ENCODE assay signal across 10 mouse cellular contexts in genomic region chr2:24416668-24417067, GRCm38 (mm10). TPM values are rescaled to one million over a fixed set of nuclear protein-coding genes. Genes with fewer than 3 reads are reported as not detected.
DNase-seq lines count a peak whose midpoint lies in the region; ATAC-seq lines count a peak whose summit lies in the region.
"Had no signal": no experiment of that assay in that cellular context is flagged by ENCODE, and none has a peak within 500 bp of the region (broad histone marks: within the 10 kb centered on the region; RNA-seq: fewer than 3 reads in every experiment).

No protein-coding gene starts in this region.

- H3K4me3 ChIP-seq in midbrain, embryonic 13.5 days (replicated peaks) = no peak overlapping the region
- H3K4me3 ChIP-seq: megakaryocyte, embryonic 14.5 days had no signal

- H3K27ac ChIP-seq in midbrain, embryonic 13.5 days = peak overlapping the region; percentile 41; the same call in 1 of the 2 replicates

- H3K4me1 ChIP-seq in midbrain, embryonic 13.5 days (replicated peaks) = peaks cover 21% of the 10 kb centered on the region

- DNase-seq in adrenal gland, postnatal 14 days = peak; percentile 27
- DNase-seq in adrenal gland, postnatal 4 days (ENCODE audit: low spot score in 2 of 2) = no peak
- DNase-seq in 3134 (ENCODE audit: extremely low read depth, insufficient read length, low spot score) (peak; percentile 44), adipocyte (ENCODE audit: low spot score) (no peak)
- peak; percentile 56 for DNase-seq in kidney, adult 11 months
- DNase-seq in urinary bladder, postnatal 25 days (ENCODE audit: low spot score) = no peak
- DNase-seq in urinary bladder, postnatal 14 days (ENCODE audit: low spot score) = no peak

- H3K36me3 ChIP-seq in midbrain, embryonic 13.5 days = no peaks in the 10 kb centered on the region

- H3K9ac ChIP-seq in midbrain, embryonic 13.5 days (replicated peaks) = no peak overlapping the region; the same call in 1 of the 2 replicates

- no peak overlapping the region for H3K4me2 ChIP-seq in midbrain, embryonic 13.5 days (replicated peaks)

- WGBS in midbrain, embryonic 13.5 days = 3% methylated on average over 9 of the region's 9 CpGs

- no peaks in the 10 kb centered on the region for H3K9me3 ChIP-seq in midbrain, embryonic 13.5 days
- H3K9me3 ChIP-seq: megakaryocyte, embryonic 14.5 days had no signal

- H3K27me3 ChIP-seq in midbrain, embryonic 13.5 days = peaks cover 13% of the 10 kb centered on the region

- ATAC-seq in midbrain, embryonic 13.5 days = peak; percentile 80

RNA-seq across cellular contexts. Expression of gene Psd4, which starts 49.3 kb away (rescaled TPM):
- total RNA-seq in adrenal gland, postnatal 14 days (2021) = 3.7 and 7.9 TPM in 2 replicates
- total RNA-seq in adrenal gland, postnatal 4 days (2021) = 1 to 10 TPM; 1.6 to 3.1 TPM
- 0.28 and 0.37 TPM in 2 replicates for polyA plus RNA-seq in midbrain, embryonic 13.5 days (2015; fragmentation: Nextera tagmentation; extraction: Ambion mirVana)

RNA-seq across cellular contexts. Expression of gene Pax8, which starts 58.7 kb away (rescaled TPM):
- not detected in 2 replicates for total RNA-seq in adrenal gland, postnatal 14 days (2021)
- total RNA-seq in adrenal gland, postnatal 4 days (2021) = 10 to 100 TPM in 1 of 2 experiments, under 1 TPM in 1; 0.34 to 22.9 TPM
- polyA plus RNA-seq in midbrain, embryonic 13.5 days (2015; fragmentation: Nextera tagmentation; extraction: Ambion mirVana) = 5.3 and 5.9 TPM in 2 replicates
- polyA plus RNA-seq: urinary bladder, adult 2 months had no signal

Comparison
In these comparisons a context has a peak if more than half of its experiments do, and no peak if none do; other contexts are left out.
1. DNase-seq: peak in adrenal gland, postnatal 14 days (single experiment), 3134 (single experiment) and kidney, adult 11 months (single experiment); none in adrenal gland, postnatal 4 days (0 of 2), adipocyte (single experiment), urinary bladder, postnatal 25 days (single experiment) and urinary bladder, postnatal 14 days (single experiment).